Mouse (Mus musculus) adrenal gland, adult (tissue): ENCODE measurements around the gene Myo5a.
A peak's percentile ranks its signal among the peaks of the same experiment; 100 is the strongest.

Experiments used
- DNase-seq, 2 experiments: peaks; one replicate each; pipeline ENCODE4 v3.0.0; 2022 to 2023; ENCODE audit warnings: low spot score in 1 of 2; ENCODE audit not compliant: inconsistent age in 2 of 2

The Myo5a gene

GRCm38 (mm10) chr9:75071029-75071705, 352 bp downstream of the Myo5a start:
- DNase-seq, result peak; percentile 88 to 96

DNA sequence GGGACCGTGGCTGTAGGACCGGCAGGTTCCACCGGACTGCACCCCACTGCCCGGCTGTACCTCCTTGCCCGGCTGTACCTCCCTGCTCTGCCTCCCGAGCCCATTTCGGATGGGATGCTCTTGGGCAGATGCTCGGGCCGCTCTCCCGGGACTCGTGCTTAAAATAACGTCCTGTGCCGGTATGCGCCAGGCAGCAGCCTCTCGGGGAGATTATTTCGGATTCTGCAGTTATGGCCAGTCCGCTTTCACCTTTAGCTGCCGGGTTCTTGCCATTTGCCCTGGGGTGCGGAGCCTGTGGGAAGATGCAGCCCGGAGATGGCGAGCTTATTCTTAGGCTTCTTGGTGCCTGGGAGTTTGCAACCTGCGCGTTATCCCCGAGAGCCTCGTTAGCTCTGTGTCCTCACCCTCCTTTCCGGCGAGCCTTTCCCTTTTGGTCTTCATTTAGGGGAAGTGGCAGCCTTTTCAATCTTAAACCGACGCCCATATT, 934 bp downstream of the Myo5a start:
- DNase-seq, result no peak

GRCm38 (mm10) chr9:75072361-75072760, 1.5 kb downstream of the Myo5a start:
- DNase-seq, result no peak

DNA sequence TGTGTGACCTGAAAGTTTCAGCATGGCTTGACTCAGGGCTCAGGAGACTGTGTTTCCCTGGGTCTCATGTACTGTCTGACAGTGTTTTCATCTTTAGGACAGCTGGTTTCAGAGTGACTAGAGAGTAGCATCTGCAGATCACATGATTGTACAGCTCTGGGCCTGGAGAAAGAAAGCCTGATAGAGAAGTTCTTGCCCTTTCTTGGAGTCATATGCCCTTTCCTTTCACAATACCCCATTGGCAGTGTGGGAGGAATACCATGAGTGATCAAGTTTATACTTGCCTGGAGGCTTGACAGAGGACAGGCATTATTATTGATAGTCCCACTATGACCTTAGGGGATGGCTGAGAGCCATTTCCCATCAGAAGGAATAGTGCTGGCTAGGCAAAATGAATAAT, 6.4 kb downstream of the Myo5a start:
- DNase-seq, result peak in 1 of 2 experiments; percentile 71

GRCm38 (mm10) chr9:75085242-75085824, 14.5 kb downstream of the Myo5a start:
- DNase-seq, result no peak

- DNase-seq, result no peak
Observed at GRCm38 (mm10) chr9:75087823-75088222, 17.0 kb downstream of the Myo5a start.

GRCm38 (mm10) chr9:75089285-75089684, 18.5 kb downstream of the Myo5a start:
- no peak for DNase-seq

DNA sequence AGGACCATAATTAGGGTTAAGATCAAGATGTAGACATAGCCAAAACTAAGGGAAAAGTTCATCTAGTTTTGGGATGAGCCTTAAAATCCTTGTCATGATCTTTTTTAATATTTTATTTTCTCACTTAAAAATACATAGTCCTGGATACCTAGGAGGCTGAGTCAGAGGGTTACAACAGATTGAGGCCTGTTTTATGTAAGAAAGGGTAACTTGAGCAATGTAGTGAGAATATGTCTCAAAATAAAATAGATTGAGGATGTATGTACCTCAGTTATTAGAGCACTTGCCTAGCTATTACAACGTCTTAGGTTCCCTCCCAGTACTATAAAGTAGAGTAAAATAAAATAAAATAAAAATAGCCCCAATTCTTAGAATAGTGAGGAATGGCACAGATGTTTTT, 21.3 kb downstream of the Myo5a start:
- no peak for DNase-seq

- no peak for DNase-seq
Observed at GRCm38 (mm10) chr9:75094762-75095161, 23.9 kb downstream of the Myo5a start.

DNA sequence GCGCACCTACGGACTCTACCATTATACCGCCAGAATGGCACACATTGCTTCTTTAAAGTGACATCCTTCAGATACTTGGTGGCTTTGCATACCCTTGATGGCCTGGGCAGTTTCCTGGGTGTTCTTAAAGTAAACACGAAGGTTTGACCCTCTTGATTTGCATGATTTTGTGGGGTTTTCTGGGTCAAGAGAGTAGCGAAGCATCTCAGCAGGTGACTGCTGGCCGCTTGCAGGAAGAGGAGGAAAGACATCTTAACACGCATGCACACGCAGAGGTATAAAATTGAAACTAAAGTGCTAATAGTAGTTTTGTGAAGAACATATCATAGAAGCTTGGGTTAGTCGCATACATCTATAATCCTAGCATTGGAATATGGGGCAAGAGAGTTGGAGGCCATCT, 28.1 kb downstream of the Myo5a start:
- no peak for DNase-seq

- DNase-seq, result no peak
Observed at GRCm38 (mm10) chr9:75100157-75100781, 29.5 kb downstream of the Myo5a start.

DNA sequence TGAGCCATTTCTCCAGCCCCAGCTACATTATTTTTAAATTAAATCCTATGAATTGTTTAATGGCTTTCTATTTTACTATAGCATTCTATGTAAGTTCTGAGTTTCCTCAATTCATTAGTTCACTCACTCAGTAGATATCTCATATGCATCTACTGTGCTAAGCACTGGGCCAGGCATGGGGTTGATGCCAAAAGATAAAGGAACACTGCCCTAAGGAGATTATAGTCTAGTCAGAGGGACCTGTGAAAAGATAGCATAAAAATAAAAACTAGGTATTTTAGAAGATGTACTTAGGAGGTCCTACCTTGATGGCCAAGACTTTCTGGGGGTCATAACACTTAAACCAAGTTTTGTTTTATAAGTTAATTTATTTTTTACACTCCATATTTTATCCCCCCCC, 31.3 kb downstream of the Myo5a start:
- DNase-seq, result no peak

DNA sequence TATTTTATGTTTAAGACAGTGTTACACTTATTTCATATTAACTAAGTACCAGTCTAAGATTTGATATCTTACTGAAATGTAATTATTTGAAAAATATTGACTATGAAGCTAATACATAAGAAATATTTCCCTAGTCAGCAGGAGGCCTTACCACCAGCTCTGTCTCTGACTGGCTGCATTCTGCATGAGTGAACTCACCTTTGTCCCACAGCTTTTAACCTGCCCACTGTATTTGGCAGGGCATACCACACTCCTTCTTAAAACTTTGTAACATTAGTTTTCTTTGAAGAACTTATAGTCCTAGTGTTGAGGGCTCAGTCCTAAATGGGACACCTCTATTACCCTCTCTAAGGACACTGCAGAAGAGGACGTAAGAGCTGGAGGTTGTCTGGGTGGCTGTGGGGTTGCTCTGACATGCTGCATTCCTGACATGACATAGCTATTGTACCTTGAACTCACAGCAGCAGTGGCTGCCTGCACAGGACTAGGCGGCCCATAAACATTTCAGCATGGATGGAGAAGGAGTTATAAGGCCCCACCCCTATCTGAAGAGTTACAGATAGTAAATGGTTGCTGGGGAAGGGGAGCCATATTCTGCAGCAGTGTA, 45.9 kb downstream of the Myo5a start:
- DNase-seq, result no peak

GRCm38 (mm10) chr9:75121126-75121525, 50.3 kb downstream of the Myo5a start:
- DNase-seq, result no peak

GRCm38 (mm10) chr9:75124201-75124721, 53.4 kb downstream of the Myo5a start:
- DNase-seq, result peak; percentile 72 to 93

DNA sequence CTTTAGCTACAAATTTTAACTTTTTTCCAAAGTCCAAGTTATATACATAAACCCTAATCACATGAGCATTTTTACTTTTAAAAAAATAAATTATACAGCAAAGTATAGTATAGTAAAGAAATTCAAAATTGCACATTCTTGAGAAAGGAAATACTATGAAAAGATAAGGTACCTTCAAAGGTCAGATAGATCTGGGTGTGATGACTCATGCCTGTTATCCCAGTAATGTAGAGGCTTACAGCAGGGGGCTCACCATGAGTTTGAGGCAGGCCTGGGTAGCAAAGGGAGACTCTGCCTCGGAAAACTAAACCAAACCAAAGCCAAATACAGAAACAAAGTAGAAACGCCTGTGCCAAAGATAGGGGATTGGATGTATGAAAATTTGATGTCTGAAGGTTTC, 59.7 kb downstream of the Myo5a start:
- no peak for DNase-seq

DNA sequence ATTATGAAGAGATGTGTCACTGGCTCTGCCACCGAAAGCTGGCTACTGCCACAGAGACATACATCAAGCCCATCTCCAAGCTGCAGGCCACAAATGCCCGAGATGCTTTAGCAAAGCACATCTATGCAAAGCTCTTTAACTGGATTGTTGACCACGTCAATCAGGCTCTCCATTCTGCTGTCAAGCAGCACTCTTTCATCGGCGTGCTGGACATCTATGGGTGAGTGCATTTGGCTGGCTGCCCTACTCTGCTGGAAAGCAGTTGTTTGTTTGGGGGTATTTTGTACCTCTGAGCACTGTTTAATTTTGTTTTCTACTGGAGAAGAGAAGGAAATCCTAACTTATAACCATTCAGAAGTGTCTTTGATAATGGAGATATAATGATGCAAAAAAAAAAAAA, 76.1 kb downstream of the Myo5a start:
- no peak for DNase-seq

DNA sequence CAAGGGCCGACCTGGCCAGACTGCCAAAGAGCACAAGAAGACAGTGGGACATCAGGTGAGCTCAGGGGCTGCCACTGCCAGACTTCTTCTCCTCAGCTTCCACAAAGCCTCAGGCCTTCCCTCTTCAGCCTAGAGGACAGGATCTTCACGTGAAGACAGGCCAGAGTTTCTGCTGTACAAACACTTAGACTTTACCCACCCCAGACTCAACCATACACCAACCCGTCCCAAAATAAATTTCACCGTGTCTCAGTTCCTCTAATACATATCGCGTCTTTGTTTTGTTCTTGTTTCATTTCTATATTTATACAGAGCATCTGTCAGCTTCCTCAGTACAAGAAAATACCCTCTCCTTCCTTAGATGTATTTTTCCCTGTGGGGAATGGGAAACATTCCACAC, 89.7 kb downstream of the Myo5a start:
- no peak for DNase-seq

DNA sequence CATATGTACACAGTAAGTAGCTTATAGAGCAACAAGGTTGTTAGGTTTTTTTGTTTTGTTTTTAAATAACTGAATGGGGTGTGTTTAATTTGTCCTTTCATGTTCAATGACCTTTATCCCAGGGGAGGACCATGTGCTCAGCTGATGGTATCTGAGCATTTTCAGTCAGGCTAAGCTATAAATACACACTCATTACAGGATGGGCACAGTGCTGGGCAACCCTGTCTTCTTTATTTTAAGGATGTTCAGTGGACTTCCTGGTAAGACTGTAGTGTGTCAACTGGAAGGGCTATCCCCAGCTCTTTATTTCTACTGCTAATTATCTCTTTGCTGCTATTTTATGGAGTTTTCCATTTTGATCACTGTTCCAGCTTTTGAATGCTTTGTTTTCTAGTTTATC, 92.8 kb downstream of the Myo5a start:
- DNase-seq, result no peak

DNA sequence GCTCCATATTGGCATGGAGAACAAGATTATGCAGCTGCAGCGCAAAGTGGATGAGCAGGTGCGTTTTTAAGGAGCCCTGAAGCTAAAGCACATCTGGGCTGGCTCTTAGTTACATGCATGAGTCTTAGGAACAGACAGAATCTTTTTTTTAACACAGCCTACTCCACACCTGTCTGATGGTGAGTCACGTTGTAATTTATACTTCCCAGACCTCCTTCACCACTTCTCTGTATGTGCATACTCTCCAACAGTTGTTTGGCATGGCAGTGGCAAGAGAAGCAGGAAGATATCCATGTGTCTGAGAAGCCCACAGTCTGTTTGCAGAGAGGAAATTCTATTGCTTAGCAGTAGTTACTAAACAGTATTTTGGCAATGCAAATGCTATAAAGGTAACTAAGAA, 100.9 kb downstream of the Myo5a start:
- DNase-seq, result no peak

- no peak for DNase-seq
Observed at GRCm38 (mm10) chr9:75187646-75188260, 116.9 kb downstream of the Myo5a start.
